Mouse (Mus musculus): Measurements from ENCODE around the gene Glt6d1.
"Not testable (repeated sequence)": the region's sequence is repeated elsewhere in the genome, so short reads cannot be mapped to it uniquely, and the experiment has no call there.

Gene Glt6d1

DNA sequence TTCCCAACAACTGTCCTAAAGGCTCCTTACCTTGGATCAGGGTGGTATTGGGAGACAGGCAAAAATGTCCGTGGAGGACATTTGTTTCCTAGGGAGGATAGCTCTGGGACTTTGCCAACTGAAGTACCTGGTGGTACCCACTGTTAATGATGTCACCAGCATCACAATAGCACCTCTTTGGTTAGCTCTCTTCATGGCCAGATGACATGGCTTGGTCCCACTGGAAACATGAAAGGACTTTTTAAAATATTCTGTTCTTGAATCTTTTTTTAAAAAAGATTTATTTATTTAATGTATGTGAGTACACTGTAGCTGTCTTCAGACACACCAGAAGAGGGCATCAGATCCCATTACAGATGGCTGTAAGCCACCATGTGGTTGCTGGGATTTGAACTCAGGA is at the start of gene Glt6d1:
Gene Glt6d1, minus strand, starts transcription at position 101 of the 400 bp plus-strand sequence.
- not testable (repeated sequence) for DNase-seq

DNA sequence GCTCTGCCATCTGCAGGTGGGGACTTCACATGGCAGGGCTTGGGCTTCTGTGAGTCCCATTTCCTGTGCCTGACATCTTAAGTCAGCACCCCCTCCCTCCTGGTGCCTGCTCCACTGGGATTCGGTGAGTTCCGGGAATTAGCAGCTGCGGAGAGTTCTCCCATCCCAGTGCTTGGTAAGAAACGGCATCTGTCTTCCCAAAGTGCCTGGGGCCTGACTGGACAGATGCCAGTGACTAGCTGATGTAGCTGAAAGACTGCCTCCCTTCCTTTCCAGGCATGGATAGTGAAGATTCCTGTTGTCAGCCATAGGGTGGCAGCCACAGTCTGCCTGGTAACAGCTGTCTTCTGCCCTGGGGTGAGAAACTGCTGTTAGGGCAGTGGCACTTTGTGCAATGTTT is 49.8 kb upstream of the Glt6d1 start:
- peak; percentile 53 for DNase-seq

- no peak for DNase-seq
These were observed 48.6 kb upstream of the Glt6d1 start for GRCm38 (mm10) chr2:25864230-25864629.

GRCm38 (mm10) chr2:25863337-25864131 is 47.9 kb upstream of the Glt6d1 start, which contains the start of gene Kcnt1:
Kcnt1 (plus strand) TSS chr2:25863734.
- DNase-seq: peak; percentile 62

DNA sequence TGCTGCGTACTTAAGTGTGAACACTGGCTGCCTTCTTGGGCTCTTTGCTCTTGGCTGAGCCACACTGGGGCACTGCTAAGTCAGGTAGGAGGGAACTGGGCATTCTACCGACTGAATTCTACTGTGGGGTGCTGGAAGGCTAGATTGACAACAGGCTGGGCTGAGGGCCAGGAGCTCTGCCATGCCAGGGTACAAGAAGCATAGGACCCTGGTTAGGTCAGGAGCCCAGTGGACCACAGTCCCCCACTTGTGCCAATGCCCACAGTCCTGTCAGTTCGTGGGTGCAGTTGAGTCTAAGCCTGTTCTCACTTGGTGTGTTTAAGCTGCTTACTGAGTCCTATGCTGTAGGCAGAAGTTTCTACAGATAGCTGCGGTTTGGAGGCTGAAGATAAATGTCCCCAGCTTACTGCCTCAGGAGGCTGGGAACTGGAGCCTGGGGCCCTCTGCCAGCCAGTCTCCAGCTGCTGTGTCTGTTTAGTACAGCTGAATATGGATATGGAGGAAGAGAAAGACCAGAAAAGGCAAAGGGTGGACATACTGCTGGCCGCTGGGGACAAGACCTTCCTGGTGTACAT is 47.1 kb upstream of the Glt6d1 start:
- DNase-seq: no peak

GRCm38 (mm10) chr2:25862038-25862437 is 46.4 kb upstream of the Glt6d1 start:
- no peak for DNase-seq

DNA sequence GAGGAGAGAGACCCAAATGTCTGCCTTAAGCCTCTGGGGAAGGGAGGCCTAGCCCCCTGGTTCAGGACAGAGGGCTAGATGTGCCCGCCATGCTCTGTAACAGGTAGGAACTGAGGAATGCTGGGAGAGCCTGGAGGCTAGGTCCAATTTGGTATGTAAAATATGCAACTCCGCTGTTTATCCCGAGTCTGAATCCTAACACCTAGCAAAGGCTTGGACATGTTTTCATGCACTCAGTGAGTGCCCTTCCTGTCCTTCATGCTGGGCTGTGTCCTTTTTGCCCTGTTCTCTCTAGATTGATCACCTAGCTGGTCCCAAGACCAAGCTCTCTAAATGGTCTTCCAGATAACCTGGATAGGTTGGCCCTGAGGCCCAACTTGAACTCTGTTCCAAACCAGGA is 44.2 kb upstream of the Glt6d1 start:
- DNase-seq: no peak

DNA sequence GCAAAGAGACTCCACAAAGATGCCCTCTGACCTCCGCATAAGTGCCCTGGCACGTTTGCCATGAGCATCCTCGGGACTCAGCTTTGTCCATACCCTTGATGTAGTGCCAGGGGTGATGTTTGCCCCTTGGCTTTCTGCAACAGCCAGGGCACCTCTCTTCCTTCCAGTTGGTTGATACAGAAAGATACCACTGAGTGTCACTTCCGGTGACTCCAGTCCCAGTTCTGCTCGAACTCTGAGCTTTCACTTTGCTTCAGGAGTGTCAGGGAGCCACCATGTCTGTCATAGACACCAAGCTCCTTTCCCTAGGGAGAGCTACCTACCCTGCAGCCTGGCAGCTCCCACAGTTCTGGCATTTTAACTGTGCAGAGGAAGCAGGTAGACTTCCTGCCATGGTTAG is 38.4 kb upstream of the Glt6d1 start:
- no peak for DNase-seq

DNA sequence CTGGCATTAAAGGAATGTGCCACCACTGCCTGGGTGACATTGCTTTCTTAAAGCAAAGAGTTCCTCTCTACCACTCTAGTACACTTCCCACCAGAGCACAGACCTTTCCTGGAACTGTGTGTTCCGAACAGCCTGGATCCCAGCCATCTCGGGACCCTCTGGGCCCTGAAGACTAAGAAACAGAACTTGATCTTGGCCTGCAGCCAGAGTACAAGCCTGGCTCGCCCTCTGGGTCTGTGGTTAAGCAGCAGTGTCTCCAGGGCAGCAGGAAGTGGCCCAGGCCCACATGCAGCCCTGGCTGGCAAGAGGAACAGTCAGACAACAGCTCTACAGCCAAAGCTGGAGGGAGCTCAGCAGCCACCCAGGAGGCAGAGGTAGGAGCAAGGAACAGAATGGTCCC is 37.0 kb upstream of the Glt6d1 start:
- peak; percentile 76 for DNase-seq

DNA sequence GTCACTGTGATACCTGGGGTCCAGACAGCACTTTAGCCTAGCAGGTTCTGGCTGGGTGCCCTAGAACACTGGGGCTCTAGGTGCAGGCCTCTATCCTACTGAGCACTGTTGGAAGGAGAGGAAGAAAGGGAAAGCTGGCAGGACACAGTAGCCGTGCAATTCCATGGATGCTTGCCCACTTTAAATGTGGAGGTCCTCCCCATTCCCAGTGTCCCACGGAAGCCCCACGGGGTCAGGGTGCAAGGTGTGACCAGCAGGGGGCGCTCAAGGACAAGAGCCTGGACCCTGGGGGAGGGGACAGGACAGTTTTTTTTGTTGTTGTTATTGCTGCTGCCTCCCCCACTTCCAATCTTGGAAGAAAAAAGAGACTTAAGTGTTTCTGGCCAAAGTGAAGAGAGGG is 34.7 kb upstream of the Glt6d1 start:
- DNase-seq: peak; percentile 71

GRCm38 (mm10) chr2:25847226-25847625 is 31.6 kb upstream of the Glt6d1 start, which contains the start of gene Sohlh1:
Sohlh1 (minus strand) TSS chr2:25847248.
- DNase-seq: no peak

DNA sequence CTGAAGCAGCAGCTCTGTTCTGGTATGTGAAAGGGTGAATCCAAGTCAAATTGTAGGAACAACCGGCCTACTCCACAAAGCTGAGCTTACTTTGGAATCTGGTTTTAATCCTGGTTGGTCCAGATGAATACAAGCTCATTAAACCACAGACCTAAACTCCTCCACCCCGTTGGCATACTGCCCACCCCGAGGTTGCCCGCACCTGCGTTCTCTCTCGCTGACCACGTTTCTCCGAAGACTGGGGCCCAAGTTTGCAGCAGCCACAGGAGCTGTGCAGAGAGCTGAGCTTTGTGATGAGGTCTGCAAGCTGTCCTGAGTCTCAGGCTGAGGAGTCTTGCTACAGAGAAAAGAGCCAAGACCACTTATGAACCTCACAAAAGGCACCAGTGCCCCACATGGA is 30.9 kb upstream of the Glt6d1 start:
- no peak for DNase-seq

DNA sequence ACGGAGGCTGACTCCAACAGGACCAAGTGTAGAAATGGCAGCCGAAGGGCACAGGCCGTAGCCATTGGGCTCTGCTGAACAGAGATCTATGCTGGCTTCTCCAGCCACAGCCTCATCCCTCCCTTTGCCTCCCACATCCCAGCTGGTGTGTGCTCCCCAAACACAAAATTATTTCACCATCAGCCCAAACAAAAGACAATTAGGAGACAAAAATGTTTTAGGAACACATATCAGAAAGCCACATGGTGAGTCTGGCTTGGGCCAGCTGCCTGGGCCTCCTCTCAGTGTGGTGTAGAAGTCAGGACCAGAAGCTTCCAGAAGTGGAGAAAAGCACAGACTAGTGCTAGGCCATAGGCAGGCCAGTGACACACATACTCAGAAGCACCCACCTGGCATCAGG is 28.4 kb upstream of the Glt6d1 start:
- peak; percentile 27 for DNase-seq

- DNase-seq: no peak
These were observed 27.1 kb upstream of the Glt6d1 start for GRCm38 (mm10) chr2:25842758-25843157.

GRCm38 (mm10) chr2:25842161-25842560 is 26.5 kb upstream of the Glt6d1 start:
- DNase-seq: no peak

DNA sequence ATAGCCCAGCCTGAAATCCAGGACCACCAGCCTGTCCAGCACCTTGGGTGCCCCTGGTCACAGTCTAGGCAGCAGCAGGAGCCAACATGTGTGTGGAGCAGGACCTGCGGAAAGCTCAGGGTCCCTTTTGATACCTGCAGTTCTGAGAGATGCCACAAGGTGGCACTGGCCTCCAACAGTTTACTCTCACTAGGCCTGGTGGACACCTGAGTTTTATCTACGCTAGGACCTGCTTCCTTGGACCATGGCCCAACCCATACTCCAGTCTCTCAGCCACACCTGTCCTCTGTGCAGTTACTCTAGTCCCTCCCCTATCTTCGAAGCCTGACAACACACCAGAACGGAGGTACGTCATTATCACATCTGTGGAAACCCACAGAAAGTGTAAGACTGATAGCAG is 20.6 kb upstream of the Glt6d1 start:
- peak; percentile 76 for DNase-seq

- DNase-seq: peak; percentile 76
These were observed 15.1 kb upstream of the Glt6d1 start for GRCm38 (mm10) chr2:25830786-25831185.

DNA sequence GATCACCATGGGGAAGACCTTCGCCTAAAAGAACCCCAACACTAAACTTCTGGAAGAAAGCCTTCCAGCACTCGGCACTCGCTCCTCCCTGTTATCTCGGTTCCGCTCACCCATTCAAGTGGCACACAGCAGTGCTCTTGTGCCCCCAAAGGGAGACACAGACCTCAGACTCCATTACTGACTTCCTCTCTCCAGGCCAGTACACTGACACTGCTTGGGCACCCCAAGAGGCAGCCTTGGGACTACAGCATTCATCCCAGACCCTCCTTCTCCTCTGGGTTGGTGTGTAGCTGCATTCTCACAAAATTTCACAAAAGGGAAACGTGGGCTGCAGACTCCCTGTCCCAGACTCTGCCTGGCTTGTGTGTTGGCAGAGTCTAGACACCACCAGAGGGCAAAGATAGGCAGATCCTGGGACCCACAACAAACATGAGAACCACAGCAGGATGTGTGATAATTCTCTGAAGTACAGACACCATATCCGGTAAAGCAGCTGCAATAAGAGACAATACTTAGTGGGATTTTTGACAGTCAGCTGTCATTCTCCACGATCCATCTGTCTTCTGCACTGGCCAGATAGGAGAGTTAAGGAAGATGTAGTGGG is 12.8 kb upstream of the Glt6d1 start:
- no peak for DNase-seq

GRCm38 (mm10) chr2:25824751-25825150 is 9.1 kb upstream of the Glt6d1 start:
- DNase-seq: no peak

DNA sequence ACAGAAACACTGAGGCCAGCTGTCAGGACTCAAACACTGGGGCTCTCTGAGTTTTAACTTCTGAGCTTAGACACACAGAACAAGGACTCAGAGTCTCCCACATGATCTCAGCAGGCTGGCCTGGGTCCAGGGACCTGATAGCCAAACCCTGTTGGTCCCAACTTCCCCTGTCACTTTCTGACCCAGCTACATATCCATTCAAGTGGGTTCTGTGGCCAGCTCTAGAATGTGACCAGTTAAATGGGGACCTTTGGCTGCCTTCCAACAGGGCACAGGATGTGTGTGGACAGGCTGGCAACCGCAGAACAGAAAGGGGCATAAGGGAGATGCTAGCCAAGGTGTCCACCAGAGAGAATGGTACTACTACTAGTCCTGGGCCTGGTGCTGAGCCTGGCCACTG is 7.2 kb upstream of the Glt6d1 start, which contains the start of gene Lcn9:
Gene Lcn9, plus strand, starts transcription at position 348 of the 400 bp plus-strand sequence.
- peak; percentile 21 for DNase-seq

DNA sequence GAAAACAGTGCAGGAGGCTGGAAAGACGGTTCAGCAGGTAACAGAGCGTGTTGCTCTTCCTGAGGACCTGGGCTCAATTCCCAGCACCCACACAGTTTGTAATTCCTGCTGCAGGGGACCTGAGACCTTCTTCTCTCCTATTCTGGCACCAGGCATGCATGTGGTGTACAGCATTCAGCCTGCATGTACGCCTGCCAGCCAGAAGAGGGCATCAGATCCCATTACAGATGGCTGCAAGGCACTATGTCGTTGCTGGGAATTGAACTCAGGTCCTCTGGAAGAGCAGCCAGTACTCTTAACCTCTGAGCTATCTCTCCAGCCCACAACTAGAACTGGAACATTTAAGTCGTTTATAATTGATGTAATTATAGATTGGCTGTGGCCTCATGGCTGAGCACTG is 2.3 kb downstream of the Glt6d1 start:
- no peak for DNase-seq

- DNase-seq: no peak
These were observed 3.9 kb downstream of the Glt6d1 start for GRCm38 (mm10) chr2:25811711-25812110.

GRCm38 (mm10) chr2:25798065-25798464 is 17.6 kb downstream of the Glt6d1 start:
- DNase-seq: no peak

DNA sequence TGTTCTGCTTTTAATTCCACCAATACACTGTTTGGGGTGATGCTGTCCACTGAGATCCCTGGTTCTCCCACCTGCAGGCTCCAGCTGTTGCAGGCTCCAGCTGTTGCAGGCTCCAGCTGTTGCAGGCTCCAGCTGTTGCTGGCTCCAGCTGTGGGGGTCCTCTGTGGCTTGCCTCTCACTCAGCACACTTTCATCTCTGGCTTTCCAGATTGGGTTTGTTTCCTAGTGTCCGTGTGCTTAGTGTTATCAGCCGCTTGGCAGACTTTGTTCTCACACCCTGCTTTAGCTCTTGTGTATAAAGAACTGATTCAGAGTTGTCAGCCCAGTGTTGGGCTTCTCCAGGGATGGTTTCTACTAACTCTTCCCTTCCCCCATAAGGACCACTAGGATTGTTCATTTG is 18.0 kb downstream of the Glt6d1 start:
- DNase-seq: no peak
